Mouse (Mus musculus): ENCODE results near the gene Asap2. TPM values are rescaled to one million over a fixed set of nuclear protein-coding genes. Genes with fewer than 3 reads are reported as not detected.
"Not testable (repeated sequence)": the region's sequence is repeated elsewhere in the genome, so short reads cannot be mapped to it uniquely, and the experiment has no call there.

Asap2 gene
- polyA plus RNA-seq, 1 experiment from 2014 or later: 3.3 TPM

DNA sequence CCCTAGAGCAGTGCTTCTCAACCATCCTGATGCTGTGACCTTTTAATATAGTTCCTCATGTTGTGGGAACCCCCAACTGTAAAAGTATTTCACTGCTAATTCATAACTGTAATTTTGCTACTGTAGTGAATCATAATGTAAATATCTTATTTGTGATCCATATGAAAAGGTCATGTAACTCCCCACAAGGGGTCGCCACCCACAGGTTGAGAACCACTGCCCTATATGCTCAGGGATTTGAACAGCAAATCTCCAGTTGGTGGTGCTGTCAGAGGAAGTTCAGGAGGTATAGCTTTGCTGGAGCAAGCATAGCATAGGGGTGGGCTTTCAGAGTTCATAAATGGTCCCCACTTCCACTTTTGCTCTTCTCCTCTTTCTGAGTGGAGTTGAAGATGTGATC lies 99.9 kb downstream of the Asap2 start:
- WGBS: 41% methylated on average over 1 of the region's 1 CpGs
- not testable (repeated sequence) for H3K4me2 ChIP-seq (replicated peaks; ENCODE audit: low read depth)
- TF ChIP-seq CTCF (IDR thresholded peaks at IDR 0.05; ENCODE audit: low read depth): peak; percentile 52

DNA sequence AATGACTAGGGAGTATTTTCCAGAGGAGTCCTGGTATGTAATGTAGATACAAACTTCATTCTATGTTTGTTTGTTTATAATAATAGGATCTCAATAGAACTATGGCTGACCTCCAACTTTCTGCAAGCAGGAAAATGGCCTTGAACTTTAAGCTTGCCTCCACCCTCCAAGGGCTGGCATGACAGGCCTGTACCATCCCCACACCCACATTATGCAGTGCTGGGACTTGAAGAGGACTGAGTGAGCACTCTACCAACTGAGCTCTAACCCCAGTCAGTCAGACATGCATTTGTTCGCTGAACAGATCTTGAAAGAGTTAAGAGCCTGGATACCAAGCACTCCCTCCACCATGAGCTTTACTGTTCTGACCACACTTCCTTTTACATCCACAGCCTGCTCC lies 102.2 kb downstream of the Asap2 start:
- H3K9ac ChIP-seq (ENCODE audit: low read depth, low read length); H3K27me3 ChIP-seq (replicated peaks; ENCODE audit: control insufficient read depth, insufficient read depth, low read length); ATAC-seq; H3K4me1 ChIP-seq (replicated peaks; ENCODE audit: control insufficient read depth, insufficient read depth, low read length); H3K4me2 ChIP-seq (replicated peaks; ENCODE audit: low read depth); H3K36me3 ChIP-seq (ENCODE audit: control insufficient read depth, insufficient read depth); H3K27ac ChIP-seq (ENCODE audit: low read depth, low read length); H3K4me3 ChIP-seq (ENCODE audit: low read depth, low read length); H3K9me3 ChIP-seq (ENCODE audit: control insufficient read depth): not testable (repeated sequence)
- WGBS: 100% methylated on average over 1 of the region's 1 CpGs

More for the DNA sequence above, 99.9 kb downstream of the Asap2 start:
- not testable (repeated sequence) for H3K27ac ChIP-seq (ENCODE audit: low read depth, low read length); H3K27me3 ChIP-seq (replicated peaks; ENCODE audit: control insufficient read depth, insufficient read depth, low read length); H3K4me1 ChIP-seq (replicated peaks; ENCODE audit: control insufficient read depth, insufficient read depth, low read length); H3K9ac ChIP-seq (ENCODE audit: low read depth, low read length); H3K4me3 ChIP-seq (ENCODE audit: low read depth, low read length); H3K9me3 ChIP-seq (ENCODE audit: control insufficient read depth); H3K36me3 ChIP-seq (ENCODE audit: control insufficient read depth, insufficient read depth); ATAC-seq

DNA sequence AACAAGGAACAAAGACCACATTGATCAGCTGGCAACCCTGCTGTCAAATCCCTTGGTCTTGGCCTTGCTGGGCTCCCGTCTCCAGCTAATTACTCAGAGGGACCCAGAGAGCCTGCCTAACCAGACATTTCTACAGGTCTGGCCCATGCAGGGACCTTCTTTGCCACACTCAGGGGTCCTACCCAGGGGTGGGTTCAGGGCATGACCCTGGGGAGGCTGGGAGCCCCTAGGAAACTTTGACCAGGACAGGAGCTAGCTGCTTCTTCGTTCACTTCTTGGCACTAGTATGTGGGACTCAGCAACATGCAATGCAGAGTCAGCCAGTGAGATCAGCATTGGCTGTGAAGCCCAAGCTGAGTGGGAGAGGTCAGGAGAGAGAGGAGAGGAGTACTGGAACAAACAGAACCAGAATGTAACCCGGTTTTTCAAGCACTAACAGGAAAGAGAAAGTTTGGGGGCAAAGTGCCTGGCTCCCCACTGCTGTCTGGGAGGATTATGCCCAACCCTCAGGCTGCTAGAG lies 107.6 kb downstream of the Asap2 start:
- H3K9me3 ChIP-seq (ENCODE audit: control insufficient read depth); H3K27me3 ChIP-seq (replicated peaks; ENCODE audit: control insufficient read depth, insufficient read depth, low read length); H3K36me3 ChIP-seq (ENCODE audit: control insufficient read depth, insufficient read depth); H3K27ac ChIP-seq (ENCODE audit: low read depth, low read length); H3K4me2 ChIP-seq (replicated peaks; ENCODE audit: low read depth); H3K4me1 ChIP-seq (replicated peaks; ENCODE audit: control insufficient read depth, insufficient read depth, low read length); H3K9ac ChIP-seq (ENCODE audit: low read depth, low read length); H3K4me3 ChIP-seq (ENCODE audit: low read depth, low read length); ATAC-seq: not testable (repeated sequence)
- 59% methylated on average over 3 of the region's 3 CpGs for WGBS

DNA sequence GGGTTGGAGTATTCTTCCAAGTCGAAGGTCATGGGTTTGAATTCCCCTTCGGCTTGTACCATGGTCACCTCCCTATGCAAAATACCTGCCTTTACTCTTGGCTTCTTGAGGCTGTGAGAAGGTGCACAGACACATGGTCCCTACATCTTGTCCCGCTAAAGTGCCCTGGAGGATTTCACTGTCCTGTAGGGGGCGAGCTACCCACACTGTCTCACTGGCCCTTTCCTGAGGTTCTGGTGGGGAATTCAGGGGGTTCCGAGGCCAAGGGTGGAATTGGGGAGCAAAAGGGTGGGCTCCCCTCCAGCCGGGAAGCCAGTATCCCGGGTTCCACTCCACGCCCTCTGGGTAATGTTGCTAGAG lies 120.8 kb downstream of the Asap2 start:
- WGBS: 2% methylated on average over 8 of the region's 8 CpGs
- H3K4me1 ChIP-seq (replicated peaks; ENCODE audit: control insufficient read depth, insufficient read depth, low read length); H3K27me3 ChIP-seq (replicated peaks; ENCODE audit: control insufficient read depth, insufficient read depth, low read length); H3K36me3 ChIP-seq (ENCODE audit: control insufficient read depth, insufficient read depth); H3K9me3 ChIP-seq (ENCODE audit: control insufficient read depth): not testable (repeated sequence)
- peak overlapping the region; percentile 67 for H3K4me3 ChIP-seq (ENCODE audit: low read depth, low read length)
- H3K9ac ChIP-seq (ENCODE audit: low read depth, low read length): peak overlapping the region; percentile 58; the same call in 1 of the 2 replicates
- peak; percentile 81 for ATAC-seq
- H3K27ac ChIP-seq (ENCODE audit: low read depth, low read length): peak overlapping the region; percentile 46; the same call in 1 of the 2 replicates
- H3K4me2 ChIP-seq (replicated peaks; ENCODE audit: low read depth): peak overlapping the region; percentile 92
- peak; percentile 76 for TF ChIP-seq CTCF (IDR thresholded peaks at IDR 0.05; ENCODE audit: low read depth)

DNA sequence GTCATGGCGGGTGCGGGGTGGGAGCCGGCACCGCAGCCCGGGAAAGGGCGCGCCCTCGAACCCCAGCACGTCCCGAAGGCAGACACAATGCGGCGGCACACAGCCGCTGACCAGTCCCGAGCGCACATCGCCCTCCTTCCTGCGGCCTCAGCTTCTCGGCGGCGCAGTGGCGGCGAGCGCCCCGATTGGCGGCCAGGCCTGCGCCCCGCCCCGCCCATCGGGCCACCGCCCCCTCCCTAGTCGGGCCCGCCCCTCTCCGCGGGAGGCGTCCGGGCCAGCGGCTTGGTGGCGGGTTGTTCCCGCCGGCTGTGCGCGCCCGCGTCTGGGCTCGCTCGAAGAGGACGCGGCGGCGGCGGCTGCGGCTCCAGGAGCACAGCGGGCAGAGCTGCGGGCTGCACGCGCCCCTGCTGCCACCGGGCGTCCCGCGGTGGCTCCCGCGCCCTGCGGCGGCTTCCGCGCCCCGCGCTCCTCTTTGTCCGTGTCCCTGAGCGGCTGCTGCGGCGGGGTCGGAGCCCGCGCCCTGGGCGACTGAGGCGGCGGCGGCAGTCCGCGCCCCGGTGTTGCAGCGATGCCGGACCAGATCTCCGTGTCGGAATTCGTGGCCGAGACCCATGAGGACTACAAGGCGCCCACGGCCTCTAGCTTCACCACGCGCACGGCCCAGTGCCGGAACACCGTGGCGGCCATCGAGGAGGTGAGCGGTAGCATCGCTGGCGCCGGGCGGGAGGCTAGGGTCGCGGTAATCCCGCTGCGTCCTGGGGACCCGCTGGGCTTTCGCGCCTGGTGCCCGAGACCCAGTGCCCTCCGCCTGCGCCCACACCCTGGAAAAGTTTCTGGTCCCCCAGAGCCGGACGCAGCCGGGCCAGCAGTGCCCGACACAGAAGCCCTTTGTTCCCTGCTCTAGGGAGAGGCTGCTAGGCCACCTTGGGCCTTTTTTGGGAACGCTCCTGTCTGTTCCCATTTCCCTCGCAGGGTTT lies 121.5 kb downstream of the Asap2 start:
- WGBS: under 1% methylated on average over 109 of the region's 118 CpGs
- ATAC-seq: peak; percentile 100
- Histone ChIP-seq H3K36me3 (ENCODE audit: control insufficient read depth, insufficient read depth) (no peaks in the 10 kb centered on the region), H3K9me3 (ENCODE audit: control insufficient read depth) (no peaks in the 10 kb centered on the region), H3K9ac (ENCODE audit: low read depth, low read length) (peak overlapping the region; percentile 58), H3K4me3 (ENCODE audit: low read depth, low read length) (peak overlapping the region; percentile 67), H3K27me3 (replicated peaks; ENCODE audit: control insufficient read depth, insufficient read depth, low read length) (no peaks in the 10 kb centered on the region), H3K27ac (ENCODE audit: low read depth, low read length) (peak overlapping the region; percentile 46), H3K4me2 (replicated peaks; ENCODE audit: low read depth) (peak overlapping the region; percentile 92), H3K4me1 (replicated peaks; ENCODE audit: control insufficient read depth, insufficient read depth, low read length) (no peaks in the 10 kb centered on the region)
- no peak for TF ChIP-seq CTCF (IDR thresholded peaks at IDR 0.05; ENCODE audit: low read depth)

DNA sequence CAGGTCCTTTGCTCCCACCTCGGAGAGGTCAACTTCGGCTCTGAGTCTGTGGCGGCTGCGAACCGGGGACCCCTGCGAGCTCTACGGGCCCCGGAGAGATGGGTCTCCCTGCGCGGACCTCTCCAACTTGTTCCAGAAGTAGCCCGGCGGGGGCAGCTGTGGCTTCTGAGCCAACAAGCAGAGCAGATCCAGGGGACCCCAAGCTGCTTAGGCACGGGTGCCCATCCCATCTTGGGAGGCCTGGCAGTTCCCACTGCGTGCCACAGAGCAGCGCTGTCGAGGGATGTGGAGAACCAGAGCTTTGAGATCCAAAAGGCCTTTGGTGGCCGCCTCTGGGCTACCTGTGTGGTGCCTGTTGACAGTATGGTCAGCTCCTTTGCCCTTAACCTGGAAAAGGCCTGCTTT lies 122.2 kb downstream of the Asap2 start:
- WGBS: 0% methylated on average over 17 of the region's 17 CpGs
- TF ChIP-seq CTCF (IDR thresholded peaks at IDR 0.05; ENCODE audit: low read depth): peak; percentile 76
- peak overlapping the region; percentile 58; the same call in 1 of the 2 replicates for H3K9ac ChIP-seq (ENCODE audit: low read depth, low read length)
- peak overlapping the region; percentile 92 for H3K4me2 ChIP-seq (replicated peaks; ENCODE audit: low read depth)
- no peaks in the 10 kb centered on the region for H3K4me1 ChIP-seq (replicated peaks; ENCODE audit: control insufficient read depth, insufficient read depth, low read length)
- no peaks in the 10 kb centered on the region for H3K36me3 ChIP-seq (ENCODE audit: control insufficient read depth, insufficient read depth)
- peak overlapping the region; percentile 67 for H3K4me3 ChIP-seq (ENCODE audit: low read depth, low read length)
- H3K9me3 ChIP-seq (ENCODE audit: control insufficient read depth): no peaks in the 10 kb centered on the region
- no peak overlapping the region for H3K27ac ChIP-seq (ENCODE audit: low read depth, low read length)
- no peaks in the 10 kb centered on the region for H3K27me3 ChIP-seq (replicated peaks; ENCODE audit: control insufficient read depth, insufficient read depth, low read length)
- 0 out of 2 replicates have a peak, but pooled peaks have one; percentile 38 for ATAC-seq

Data from intestine, postnatal 0 days (tissue).